Mouse (Mus musculus) C2C12 (cell line): ENCODE data around the gene Vmn1r229.

Experiments used
- CTCF ChIP-seq: IDR thresholded peaks from one replicate; pipeline ENCODE4 v1.5.1; 2011; ENCODE audit not compliant: control insufficient read depth, insufficient read depth, insufficient read length
- MAX ChIP-seq: IDR thresholded peaks from one replicate; pipeline ENCODE4 v1.6.1; 2011; ENCODE audit warnings: mild to moderate bottlenecking, control low read depth
- USF1 ChIP-seq: IDR thresholded peaks from one replicate; pipeline ENCODE4 v1.6.1; 2011; ENCODE audit warnings: low read depth, mild to moderate bottlenecking, control low read depth, moderate library complexity

DNA sequence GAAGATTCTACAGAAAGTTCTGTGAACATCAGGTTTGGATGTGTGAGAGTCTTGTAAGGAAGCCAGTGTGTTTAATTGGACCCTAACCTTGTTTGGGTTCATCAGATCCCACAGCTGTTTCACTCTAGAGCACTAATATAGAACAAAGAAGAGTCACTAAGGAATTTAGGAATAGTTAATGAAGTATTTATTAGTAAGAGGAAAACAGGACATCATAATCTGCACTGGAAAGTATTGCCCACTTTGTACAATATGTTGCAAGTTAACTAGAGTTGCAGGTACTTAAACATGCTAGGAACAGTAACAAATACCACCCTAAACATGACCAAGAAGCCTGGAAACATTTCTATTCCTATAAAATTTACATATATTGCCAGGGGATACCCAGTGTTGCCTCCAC, 25.3 kb upstream of the Vmn1r229 start, which contains the start of gene Vmn1r228:
- TF ChIP-seq CTCF (no peak), MAX (no peak), USF1 (no peak)
